Mouse (Mus musculus): Measurements from ENCODE around the gene S100a9.

DNA sequence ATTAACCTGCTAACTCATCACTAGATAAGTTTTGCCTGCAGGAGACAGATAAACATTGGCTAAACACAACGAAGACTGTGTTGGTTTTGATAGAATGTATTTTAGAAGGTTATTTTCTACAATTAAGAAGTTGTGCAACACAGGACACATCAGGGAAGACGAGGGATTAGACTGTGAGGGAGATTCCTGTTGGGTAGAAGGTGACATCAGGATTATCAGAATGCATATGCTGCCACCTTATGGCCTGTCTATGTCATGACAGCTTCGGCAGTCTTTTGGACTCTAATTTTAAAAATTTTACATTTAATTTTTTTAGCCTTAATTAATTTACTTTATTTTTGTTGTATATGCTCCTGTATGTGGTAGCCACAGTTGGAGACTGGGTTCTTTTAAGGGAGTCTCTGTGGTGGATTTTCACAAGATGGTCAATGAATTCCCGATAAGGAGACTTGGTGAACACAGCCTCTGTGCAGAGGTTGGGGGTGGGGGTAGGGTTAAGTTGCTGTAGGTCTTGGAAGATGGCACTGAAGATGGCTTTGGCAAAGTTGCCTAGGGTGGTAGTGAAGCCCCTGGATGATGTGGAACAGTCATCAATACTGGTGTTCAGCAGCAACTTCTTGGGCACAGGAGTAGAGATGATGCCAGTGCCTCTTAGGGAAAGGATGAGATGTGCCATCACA, 13.1 kb upstream of the S100a9 start:
- TF ChIP-seq EP300 (IDR thresholded peaks at IDR 0.05) (no peak), CTCF (IDR thresholded peaks at IDR 0.05) (peak; percentile 74)
